Mouse (Mus musculus): Measurements from ENCODE around the gene Casp9.

DNA sequence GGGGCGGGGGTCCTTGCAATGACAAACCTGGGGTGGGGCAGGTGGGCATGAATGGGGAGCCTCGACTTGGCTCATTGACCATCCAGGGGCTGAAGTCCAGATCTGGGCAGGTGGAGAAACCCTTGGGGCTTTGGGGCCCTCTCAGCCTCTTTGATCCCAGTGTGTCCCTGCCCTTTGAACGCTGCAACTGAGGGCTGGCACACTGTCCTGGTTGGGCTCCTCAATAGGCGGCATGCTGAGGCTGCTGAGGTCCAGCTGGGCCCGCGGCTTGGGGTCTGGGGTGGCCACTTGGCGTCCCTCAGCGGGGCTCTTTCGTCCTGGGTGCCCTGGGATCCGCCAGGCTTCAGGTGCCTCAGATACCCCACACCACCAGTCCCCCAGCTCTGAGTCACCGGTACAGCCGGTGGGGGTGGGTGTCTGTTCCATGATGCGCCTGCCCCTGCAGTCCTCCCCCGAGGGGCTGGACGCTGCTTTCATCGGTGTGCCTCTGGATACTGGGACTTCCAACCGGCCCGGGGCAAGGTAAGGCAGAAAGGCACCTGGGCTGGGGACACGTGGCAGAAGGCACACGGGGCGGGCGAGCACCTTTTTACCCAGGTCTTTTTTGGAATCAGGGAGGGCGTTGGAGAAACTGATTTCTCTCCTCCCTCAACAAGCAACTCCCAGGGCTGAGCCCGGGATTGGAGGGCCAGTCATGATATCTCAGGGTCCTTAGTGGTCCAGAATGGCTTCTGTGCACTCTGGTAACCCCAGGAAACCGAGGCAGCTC is 46.6 kb upstream of the Casp9 start, which contains the start of gene Agmat:
- TF ChIP-seq GATA1 (IDR thresholded peaks at IDR 0.05; ENCODE audit: borderline replicate concordance, low read length) (no peak), FLI1 (IDR thresholded peaks at IDR 0.05; ENCODE audit: low read length) (no peak)
